Mouse (Mus musculus) stomach, embryonic 14.5 days (tissue): ENCODE data around the gene Blvrb. TPM values are rescaled to one million over a fixed set of nuclear protein-coding genes. Genes with fewer than 3 reads are reported as not detected.
"Not testable (repeated sequence)": the region's sequence is repeated elsewhere in the genome, so short reads cannot be mapped to it uniquely, and the experiment has no call there.

Source experiments
- ATAC-seq: fragments of 200-750 bp; cut with Nextera tagmentation; 2 replicates; pipeline ENCODE4 v1.8.0; 2017; ENCODE audit warnings: low read depth, moderate TSS enrichment; ENCODE audit not compliant: insufficient number of reproducible peaks, insufficient read depth, low FRiP score
- H3K27ac ChIP-seq: fragments of 300-500 bp; sonication (generic); 2 replicates; pipeline ENCODE4 v1.5.1; 2014; ENCODE audit warnings: mild to moderate bottlenecking, low read length, moderate library complexity, mixed read lengths
- H3K27me3 ChIP-seq: fragments of 300-500 bp; sonication (generic); 2 replicates; pipeline ENCODE4 v1.6.1; 2014; ENCODE audit warnings: low read length, control low read depth, mixed read lengths; ENCODE audit not compliant: control insufficient read depth, insufficient read depth
- H3K36me3 ChIP-seq: fragments of 300-500 bp; sonication (generic); 2 replicates; pipeline ENCODE4 v1.6.1; 2014; ENCODE audit warnings: mild to moderate bottlenecking, control low read depth, low read length, moderate library complexity, mixed read lengths; ENCODE audit not compliant: control insufficient read depth, insufficient read depth
- H3K4me1 ChIP-seq: fragments of 300-500 bp; sonication (generic); 2 replicates; pipeline ENCODE4 v1.6.1; 2014; ENCODE audit warnings: low read length, control low read depth, mixed read lengths; ENCODE audit not compliant: control insufficient read depth, insufficient read depth
- H3K4me2 ChIP-seq: fragments of 300-500 bp; sonication (generic); replicated peaks from 2 replicates; pipeline ENCODE4 v1.6.1; 2014; ENCODE audit warnings: low read depth, low read length, control low read depth
- H3K4me3 ChIP-seq: fragments of 300-500 bp; sonication (generic); 2 replicates; pipeline ENCODE4 v1.5.1; 2014; ENCODE audit warnings: low read depth, low read length, control low read depth
- H3K9ac ChIP-seq: fragments of 300-500 bp; sonication (generic); replicated peaks from 2 replicates; pipeline ENCODE4 v1.6.1; 2014; ENCODE audit warnings: low read depth, mild to moderate bottlenecking, control low read depth, low read length, moderate library complexity, mixed read lengths
- H3K9me3 ChIP-seq: fragments of 300-500 bp; sonication (generic); 2 replicates; pipeline ENCODE4 v1.6.1; 2016; ENCODE audit warnings: low read depth, low read length, control low read depth; ENCODE audit not compliant: control insufficient read depth
- WGBS: fragments of 180-500 bp; shearing (Covaris S2); extraction: QIAGEN DNeasy Blood & Tissue Kit; methylation state at CpG from one replicate; pipeline ENCODE4 v1.1.7; 2014; 5-methylcytosine and 5-hydroxymethylcytosine counted together
- polyA plus RNA-seq: library from polyadenylated mRNA; unstranded; fragments of >200 nt; fragmentation: Nextera tagmentation; extraction: Ambion mirVana; gene quantifications from 2 replicates; pipeline ENCODE4 v1.2.1, GENCODE M21; 2014

Blvrb gene
- polyA plus RNA-seq, 1 experiment from 2014 or later: 78.3 TPM

GRCm38 (mm10) chr7:27489270-27489869, 41.6 kb downstream of the Blvrb start:
- no peak for ATAC-seq
- no peaks in the 10 kb centered on the region for H3K9me3 ChIP-seq
- H3K4me2 ChIP-seq: no peak overlapping the region
- no peak overlapping the region for H3K27ac ChIP-seq
- H3K4me3 ChIP-seq: no peak overlapping the region
- no peak overlapping the region for H3K9ac ChIP-seq
- H3K27me3 ChIP-seq: no peaks in the 10 kb centered on the region
- H3K4me1 ChIP-seq: peaks cover 18% of the 10 kb centered on the region; the same call in 1 of the 2 replicates
- peaks cover 5% of the 10 kb centered on the region; the same call in 1 of the 2 replicates for H3K36me3 ChIP-seq
- WGBS: 87% methylated on average over 24 of the region's 25 CpGs

DNA sequence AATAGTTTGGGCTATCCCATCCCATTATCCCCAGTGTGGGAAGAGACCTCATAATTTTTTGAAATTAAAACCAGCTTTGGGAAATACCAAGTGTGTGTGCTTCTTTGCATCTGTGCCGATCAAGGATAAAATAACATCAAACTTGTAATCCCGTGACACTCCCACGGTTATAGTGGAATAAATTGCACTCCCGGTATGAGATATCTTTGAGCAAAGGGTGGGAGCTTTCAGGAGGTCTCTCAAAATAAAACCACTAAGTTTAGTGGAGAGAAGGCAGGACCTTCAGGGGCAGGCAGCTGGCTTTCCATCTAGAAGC, 42.4 kb downstream of the Blvrb start:
- H3K36me3 ChIP-seq: peaks cover 5% of the 10 kb centered on the region; the same call in 1 of the 2 replicates
- ATAC-seq: no peak
- H3K4me3 ChIP-seq: peak overlapping the region; percentile 31
- H3K9me3 ChIP-seq: no peaks in the 10 kb centered on the region
- peaks cover 18% of the 10 kb centered on the region; the same call in 1 of the 2 replicates for H3K4me1 ChIP-seq
- H3K27ac ChIP-seq: peak overlapping the region; percentile 94
- 22% methylated on average over 4 of the region's 4 CpGs for WGBS
- H3K9ac ChIP-seq: no peak overlapping the region; the same call in 1 of the 2 replicates
- no peaks in the 10 kb centered on the region for H3K27me3 ChIP-seq
- H3K4me2 ChIP-seq: peak overlapping the region; percentile 56

DNA sequence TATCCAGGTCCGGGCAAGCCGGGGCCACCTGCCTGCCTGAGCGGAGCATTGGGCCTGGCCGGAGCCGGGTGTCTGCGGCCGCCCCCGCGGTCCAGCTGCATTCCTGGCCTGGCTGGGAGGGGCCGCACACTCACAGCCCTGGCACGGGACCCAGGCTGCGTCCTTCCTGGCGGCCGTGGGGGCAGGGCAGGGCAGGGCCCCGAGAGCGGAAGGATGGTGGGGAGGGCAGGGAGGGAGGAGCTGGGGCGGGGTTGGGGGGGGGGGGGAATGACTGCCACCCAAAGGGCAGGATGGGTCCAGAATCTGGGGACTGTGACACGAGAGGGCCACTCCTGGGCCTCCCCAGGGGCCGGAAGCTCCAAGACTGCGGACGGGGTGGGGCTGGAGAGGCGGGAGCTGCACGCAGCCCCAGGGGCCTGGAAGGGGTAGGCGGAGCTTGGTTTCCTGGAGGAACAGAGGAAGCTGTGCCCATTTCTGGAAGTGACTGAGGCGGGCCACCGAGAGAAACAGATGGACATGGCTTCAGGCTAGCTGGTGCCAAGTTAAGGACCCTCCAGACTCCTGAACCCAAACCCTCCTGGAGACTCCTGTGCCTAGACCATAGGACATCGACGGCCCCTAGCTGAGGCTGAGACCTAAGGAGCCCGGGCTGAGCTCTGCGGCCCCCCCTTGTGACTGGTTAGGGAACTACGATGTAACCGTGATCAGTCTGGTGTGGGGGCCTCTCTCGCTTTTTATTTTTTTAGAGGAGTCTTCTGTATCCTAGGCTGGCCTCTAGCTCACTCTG, 43.0 kb downstream of the Blvrb start:
- no peak overlapping the region; the same call in 1 of the 2 replicates for H3K9ac ChIP-seq
- H3K27ac ChIP-seq: peak overlapping the region; percentile 94
- peaks cover 18% of the 10 kb centered on the region; the same call in 1 of the 2 replicates for H3K4me1 ChIP-seq
- peak overlapping the region; percentile 31 for H3K4me3 ChIP-seq
- peak overlapping the region; percentile 56 for H3K4me2 ChIP-seq
- peak; percentile 81 for ATAC-seq
- H3K9me3 ChIP-seq: no peaks in the 10 kb centered on the region
- under 1% methylated on average over 30 of the region's 33 CpGs for WGBS
- H3K36me3 ChIP-seq: peaks cover 5% of the 10 kb centered on the region; the same call in 1 of the 2 replicates
- no peaks in the 10 kb centered on the region for H3K27me3 ChIP-seq

GRCm38 (mm10) chr7:27491856-27492255, 44.1 kb downstream of the Blvrb start:
- 65% methylated on average over 7 of the region's 7 CpGs for WGBS
- H3K27ac ChIP-seq: peak overlapping the region; percentile 29; the same call in 1 of the 2 replicates
- no peak overlapping the region for H3K4me2 ChIP-seq
- ATAC-seq: no peak
- H3K9me3 ChIP-seq: no peaks in the 10 kb centered on the region
- H3K27me3 ChIP-seq: no peaks in the 10 kb centered on the region
- peaks cover 5% of the 10 kb centered on the region; the same call in 1 of the 2 replicates for H3K36me3 ChIP-seq
- peaks cover 18% of the 10 kb centered on the region; the same call in 1 of the 2 replicates for H3K4me1 ChIP-seq
- H3K9ac ChIP-seq: no peak overlapping the region
- no peak overlapping the region for H3K4me3 ChIP-seq

DNA sequence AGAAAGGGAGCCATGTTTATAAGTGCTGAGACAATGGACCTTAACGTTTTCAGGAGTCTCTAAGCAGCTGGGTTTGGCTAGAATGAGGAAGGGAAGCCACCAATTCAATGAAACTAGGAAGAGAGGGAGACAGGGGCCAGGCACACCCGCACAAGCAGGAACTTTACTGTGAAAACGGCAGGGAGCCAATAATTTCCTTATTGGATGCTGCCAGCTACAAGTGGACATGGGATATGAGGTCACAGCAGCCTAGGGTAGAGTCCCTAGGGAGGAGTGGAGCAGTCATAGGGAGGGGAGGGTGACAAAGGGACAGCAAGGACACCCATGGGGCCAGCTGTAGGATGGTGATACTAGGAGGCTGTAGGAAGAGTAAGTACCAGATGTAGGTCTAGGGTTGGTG, 45.2 kb downstream of the Blvrb start:
- H3K36me3 ChIP-seq: peaks cover 5% of the 10 kb centered on the region; the same call in 1 of the 2 replicates
- no peak for ATAC-seq
- no peak overlapping the region for H3K9ac ChIP-seq
- WGBS: 60% methylated on average over 3 of the region's 3 CpGs
- no peak overlapping the region for H3K27ac ChIP-seq
- no peaks in the 10 kb centered on the region for H3K27me3 ChIP-seq
- H3K4me3 ChIP-seq: no peak overlapping the region
- no peaks in the 10 kb centered on the region for H3K9me3 ChIP-seq
- peaks cover 17% of the 10 kb centered on the region; the same call in 1 of the 2 replicates for H3K4me1 ChIP-seq
- H3K4me2 ChIP-seq: no peak overlapping the region

- Histone ChIP-seq H3K4me3 (no peak overlapping the region), H3K9ac (no peak overlapping the region), H3K27me3 (no peaks in the 10 kb centered on the region), H3K4me2 (no peak overlapping the region), H3K36me3 (peaks cover 5% of the 10 kb centered on the region; the same call in 1 of the 2 replicates), H3K9me3 (no peaks in the 10 kb centered on the region), H3K4me1 (peaks cover 14% of the 10 kb centered on the region; the same call in 1 of the 2 replicates), H3K27ac (no peak overlapping the region)
- 78% methylated on average over 5 of the region's 5 CpGs for WGBS
- ATAC-seq: no peak
Observed at GRCm38 (mm10) chr7:27493450-27493849, 45.7 kb downstream of the Blvrb start.

GRCm38 (mm10) chr7:27494659-27495367, 47.0 kb downstream of the Blvrb start:
- H3K4me3 ChIP-seq, H3K4me1 ChIP-seq, H3K4me2 ChIP-seq, H3K9ac ChIP-seq, H3K36me3 ChIP-seq, ATAC-seq, H3K9me3 ChIP-seq, H3K27me3 ChIP-seq, H3K27ac ChIP-seq: not testable (repeated sequence)
- 92% methylated on average over 8 of the region's 9 CpGs for WGBS

GRCm38 (mm10) chr7:27499036-27499435, 51.3 kb downstream of the Blvrb start, which contains the start of gene Prx:
TSS of gene Prx (plus strand) at chr7:27499324.
- Histone ChIP-seq H3K36me3 (no peaks in the 10 kb centered on the region), H3K4me1 (no peaks in the 10 kb centered on the region), H3K9ac (no peak within 1 kb of the TSS), H3K4me3 (no peak within 1 kb of the TSS), H3K4me2 (no peak within 1 kb of the TSS), H3K9me3 (no peaks in the 10 kb centered on the region), H3K27me3 (no peaks in the 10 kb centered on the region), H3K27ac (no peak within 1 kb of the TSS)
- ATAC-seq: no peak
- 36% methylated on average over 3 of the region's 3 CpGs for whole genome bisulfite sequencing
